Mouse (Mus musculus): ENCODE measurements around the gene Rapgef2. TPM values are rescaled to one million over a fixed set of nuclear protein-coding genes. Genes with fewer than 3 reads are reported as not detected.
"Not testable (repeated sequence)": the region's sequence is repeated elsewhere in the genome, so short reads cannot be mapped to it uniquely, and the experiment has no call there.

Gene Rapgef2
- polyA plus RNA-seq, 1 experiment, result 3.6 TPM

DNA sequence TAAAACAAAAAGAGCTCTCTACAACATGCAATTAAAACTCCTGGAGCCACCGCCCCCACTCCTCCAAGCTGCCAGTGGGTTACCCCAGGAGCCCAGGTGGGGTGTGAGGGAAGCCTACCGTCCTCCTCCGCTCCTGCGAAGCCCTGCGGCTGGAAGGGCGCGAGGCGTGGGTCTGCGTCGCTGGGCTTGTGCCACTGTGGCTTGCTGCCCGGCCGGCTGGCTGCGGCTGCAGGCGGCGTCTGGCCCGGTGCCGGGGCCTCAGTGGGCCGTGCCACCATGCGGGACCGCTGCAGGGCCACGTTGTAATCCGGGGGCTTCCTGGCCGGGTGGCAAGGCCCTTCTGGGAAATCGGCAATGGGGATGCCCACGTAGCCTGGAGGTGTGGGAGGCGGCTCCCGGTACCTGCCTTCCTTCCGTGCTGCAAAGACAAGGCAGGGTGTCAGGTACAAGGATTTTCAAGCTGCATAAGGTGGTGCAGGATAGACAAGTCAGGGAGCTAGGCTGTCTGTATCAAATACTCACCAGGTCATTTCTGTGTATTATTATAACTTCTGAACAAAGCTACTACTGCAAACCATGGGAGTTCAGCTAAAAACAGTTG lies 219.8 kb downstream of the Rapgef2 start:
- 94% methylated on average over 28 of the region's 28 CpGs for WGBS
- no peak for DNase-seq (ENCODE audit: low read depth, low spot score)

DNA sequence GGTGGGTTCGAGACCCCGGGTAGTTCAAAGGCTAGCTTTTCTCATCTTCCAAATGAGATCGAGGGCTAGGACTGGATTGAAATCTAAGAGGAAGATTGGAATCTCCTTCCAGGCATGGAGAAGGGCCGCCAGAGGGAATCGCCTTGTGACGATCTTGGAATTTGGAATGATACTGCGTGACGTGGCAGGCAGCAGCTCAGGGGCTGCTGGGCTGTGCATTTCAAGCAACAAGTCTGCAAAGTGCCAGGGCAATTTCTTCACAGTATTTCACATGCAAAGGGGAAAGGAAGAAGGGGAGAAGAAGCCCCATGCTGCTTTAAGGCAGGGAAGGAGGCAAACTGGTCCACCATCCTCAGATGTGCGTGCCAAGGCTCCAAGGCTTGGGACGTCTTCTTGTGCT lies 222.2 kb downstream of the Rapgef2 start:
- DNase-seq (ENCODE audit: low read depth, low spot score), result no peak
- WGBS, result 97% methylated on average over 10 of the region's 10 CpGs

DNA sequence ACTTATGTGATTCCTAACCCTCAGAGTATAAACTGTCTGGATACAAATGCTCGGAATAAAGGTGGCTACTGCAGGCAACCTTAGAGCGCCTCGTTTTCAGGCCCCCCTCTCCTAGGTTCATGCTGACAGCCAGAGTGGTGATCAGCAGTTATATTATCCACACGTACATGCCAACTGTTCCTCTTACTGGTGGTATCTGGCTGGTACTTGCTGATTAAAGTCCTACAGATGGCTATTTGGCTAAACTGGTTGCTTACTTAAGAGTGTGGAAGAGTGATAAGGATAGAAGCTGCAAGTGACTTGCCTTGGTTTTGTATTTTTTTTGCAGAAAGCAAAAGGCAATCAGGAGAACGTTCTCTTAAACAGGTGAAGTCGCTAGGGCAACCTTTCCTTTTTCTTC lies 224.9 kb downstream of the Rapgef2 start:
- DNase-seq (ENCODE audit: low read depth, low spot score), result no peak
- WGBS, result 89% methylated on average over 6 of the region's 6 CpGs

DNA sequence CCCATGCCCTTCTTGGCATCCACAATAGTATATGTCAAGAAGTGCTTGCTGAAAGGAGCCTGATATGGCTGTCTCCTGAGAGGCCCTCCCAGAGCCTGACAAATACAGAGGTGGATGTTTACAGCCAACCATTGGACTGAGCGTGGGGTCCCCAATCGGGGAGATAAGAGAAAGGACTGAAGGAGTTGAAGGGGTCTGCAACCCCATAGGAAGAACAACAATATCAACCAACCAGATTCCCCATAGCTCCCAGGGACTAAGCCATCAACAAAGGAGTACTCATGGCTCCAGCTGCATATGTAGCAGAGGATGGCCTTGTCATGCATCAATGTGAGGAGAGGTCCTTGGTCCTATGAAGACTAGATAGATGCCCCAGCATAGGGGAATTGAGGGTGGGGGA lies 227.8 kb downstream of the Rapgef2 start:
- 88% methylated on average over 2 of the region's 2 CpGs for WGBS
- not testable (repeated sequence) for DNase-seq (ENCODE audit: low read depth, low spot score)

DNA sequence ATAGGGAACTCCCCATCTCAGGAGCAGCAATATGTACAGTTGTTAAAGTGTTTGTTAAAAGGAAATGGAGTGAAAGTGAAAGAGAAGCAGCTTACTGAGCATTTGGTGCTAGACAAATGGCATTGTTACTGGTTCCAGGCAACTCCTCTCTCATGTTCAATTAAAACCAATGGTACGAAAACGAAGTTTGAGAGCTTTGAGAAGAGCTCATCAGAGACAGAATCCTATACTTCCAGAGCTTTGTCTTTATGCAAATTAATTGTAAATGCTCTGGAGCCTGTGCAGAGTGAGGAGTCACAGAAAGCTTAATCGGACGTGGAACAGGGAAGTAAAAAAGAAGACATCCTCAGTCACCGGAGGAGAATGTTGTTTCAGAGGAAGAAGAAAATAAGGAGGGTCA lies 241.1 kb downstream of the Rapgef2 start:
- WGBS, result 83% methylated on average over 5 of the region's 5 CpGs
- no peak for DNase-seq (ENCODE audit: low read depth, low spot score)

DNA sequence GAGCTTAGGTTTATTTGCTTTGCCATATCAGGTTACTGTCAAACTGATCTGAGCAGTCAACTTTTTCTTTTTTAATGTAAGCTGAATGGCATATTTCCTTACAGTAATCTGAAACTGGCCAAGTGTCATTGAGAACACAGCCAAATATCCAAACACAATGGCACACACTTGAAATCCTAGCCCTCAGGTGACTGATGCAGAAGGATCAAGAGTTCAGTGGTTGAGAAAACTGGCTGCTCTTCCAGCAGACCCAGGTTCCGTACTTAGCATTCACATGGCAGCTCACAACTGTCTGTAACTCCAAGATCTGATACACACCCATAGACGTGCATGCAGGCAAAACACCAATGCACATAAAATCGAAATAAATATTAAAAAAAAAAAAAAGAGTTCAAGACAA lies 243.3 kb downstream of the Rapgef2 start:
- no peak for DNase-seq (ENCODE audit: low read depth, low spot score)
- WGBS, result 78% methylated on average over 3 of the region's 3 CpGs

DNA sequence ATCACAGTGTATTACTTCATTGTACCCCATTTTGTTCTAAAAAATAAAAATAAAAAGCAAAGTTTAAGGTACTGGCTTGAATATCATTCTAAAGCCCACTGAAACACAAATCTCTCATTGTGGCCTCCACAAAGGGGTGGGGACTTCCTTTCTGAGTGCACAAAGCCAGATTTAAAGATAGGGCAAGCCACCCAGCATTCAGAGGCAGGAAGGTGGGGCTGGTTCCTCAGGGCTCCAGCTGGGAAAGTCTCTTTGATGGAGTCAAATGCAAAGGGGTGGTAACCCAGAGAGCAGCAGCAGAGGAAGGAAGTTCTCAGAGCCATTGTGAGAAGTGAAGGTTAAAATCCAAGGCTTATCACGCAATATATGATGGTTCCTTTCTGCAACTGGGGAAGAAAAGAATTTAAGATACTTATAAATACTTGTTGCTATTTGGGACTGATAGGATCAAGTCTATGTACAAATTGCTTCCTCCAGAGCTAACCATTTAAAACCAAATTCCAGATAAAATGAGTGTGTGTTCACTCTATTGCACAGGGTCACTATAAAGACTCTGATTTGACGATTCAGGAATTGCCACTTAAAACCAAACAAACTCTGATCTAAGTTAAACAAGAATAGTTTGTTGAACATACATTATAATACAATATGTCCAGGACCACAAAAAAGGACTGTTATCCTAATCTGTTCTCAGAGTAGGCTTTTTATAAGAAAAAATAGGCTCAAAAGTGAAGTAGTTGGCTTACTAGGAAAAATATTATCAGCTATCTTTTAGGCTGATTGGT lies 246.5 kb downstream of the Rapgef2 start:
- 38% methylated on average over 2 of the region's 2 CpGs for WGBS
- no peak for DNase-seq (ENCODE audit: low read depth, low spot score)

DNA sequence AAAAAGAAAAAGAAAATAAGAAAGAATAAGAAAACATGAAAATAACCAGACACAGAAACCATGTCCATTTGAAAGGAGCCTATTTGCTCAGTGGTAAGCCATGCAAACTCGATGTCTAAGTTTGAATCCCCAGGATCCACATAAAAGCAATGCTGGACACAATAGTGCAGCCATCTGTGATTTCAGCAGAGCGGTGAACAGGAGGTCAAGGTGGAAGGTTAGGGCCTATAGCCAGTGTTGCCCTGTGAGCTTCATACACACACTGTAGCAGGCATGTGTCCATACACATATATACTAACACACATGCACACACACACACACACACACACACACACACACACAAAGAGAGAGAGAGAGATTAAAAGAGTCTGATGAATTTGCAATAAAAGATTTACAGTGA lies 247.3 kb downstream of the Rapgef2 start:
- no peak for DNase-seq (ENCODE audit: low read depth, low spot score)
- WGBS, result 92% methylated on average over 2 of the region's 2 CpGs

DNA sequence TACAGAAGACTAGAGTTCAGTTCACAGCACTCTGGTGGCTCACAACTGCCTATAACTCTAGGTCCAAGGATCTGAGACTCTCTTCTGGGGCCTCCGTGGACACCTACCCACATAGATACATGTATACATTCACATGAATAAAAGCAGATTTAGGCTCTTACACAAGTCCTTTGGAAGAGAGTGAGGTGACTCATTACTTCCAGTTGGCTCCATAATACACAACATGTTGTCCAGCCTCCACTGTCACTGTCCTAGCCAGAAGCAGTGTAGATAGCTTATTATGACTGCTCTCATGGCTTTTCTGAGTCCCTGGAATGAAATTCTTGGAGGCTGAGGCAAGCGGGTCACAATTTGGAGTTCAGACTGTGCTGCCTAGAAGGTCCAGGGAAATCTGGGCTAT lies 251.9 kb downstream of the Rapgef2 start:
- WGBS, result 90% methylated on average over 2 of the region's 2 CpGs
- no peak for DNase-seq (ENCODE audit: low read depth, low spot score)

DNA sequence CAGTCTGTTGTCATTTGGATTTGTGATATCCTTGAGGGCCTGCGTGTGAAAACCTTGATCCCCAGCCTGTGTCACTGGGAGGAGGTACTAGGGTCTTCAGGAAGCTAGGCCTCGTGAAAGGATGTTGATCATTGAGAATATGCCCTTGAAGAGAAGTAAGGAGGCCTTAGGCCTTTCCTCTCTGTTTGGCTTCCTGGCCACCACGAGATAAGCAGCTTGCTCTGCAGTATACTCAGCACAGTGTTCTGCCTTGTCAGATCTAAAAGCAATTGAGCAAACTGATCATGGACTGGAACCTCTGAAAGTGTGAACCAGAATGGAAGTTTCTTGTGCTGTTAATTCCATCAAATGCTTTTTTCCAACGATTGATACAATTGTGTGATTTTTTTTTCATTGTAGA lies 255.5 kb downstream of the Rapgef2 start:
- 73% methylated on average over 4 of the region's 4 CpGs for WGBS

DNA sequence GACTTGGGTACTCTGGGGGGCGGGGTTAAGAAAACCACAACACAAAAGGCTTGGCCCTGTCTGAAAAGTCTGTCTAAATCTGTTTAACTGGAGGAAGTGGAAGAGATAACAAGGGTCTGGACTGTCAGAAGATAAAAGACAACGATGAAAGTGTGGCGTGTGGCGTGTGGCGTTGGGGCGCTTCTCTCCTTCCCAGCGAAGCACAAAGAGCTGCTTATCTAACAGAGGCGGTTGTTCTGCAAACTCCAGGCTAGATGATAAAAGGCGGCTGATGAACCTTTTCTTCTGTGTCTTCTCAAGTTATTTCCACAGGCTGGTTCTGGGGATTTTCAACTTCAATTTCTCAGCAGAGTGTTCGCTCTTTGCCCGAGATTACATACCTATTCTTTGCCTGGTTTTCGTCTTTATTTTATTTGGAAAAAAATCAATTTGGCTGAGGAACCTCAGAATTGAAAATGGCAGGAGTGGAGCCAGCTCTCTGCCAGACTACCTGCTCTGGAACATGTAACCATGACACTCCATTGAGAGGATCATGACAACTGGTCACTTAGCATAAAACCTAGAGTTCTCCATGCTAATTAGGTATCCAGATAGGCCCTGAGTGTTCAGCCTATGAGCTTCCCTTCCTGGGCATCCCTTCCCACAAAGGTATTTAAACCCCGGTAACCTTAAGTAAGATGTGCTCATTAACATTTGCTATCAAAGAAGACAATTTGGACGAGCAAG lies 258.0 kb downstream of the Rapgef2 start:
- WGBS, result 67% methylated on average over 14 of the region's 14 CpGs
- no peak for DNase-seq (ENCODE audit: low read depth, low spot score)

More for the DNA sequence above, 255.5 kb downstream of the Rapgef2 start:
- no peak for DNase-seq (ENCODE audit: low read depth, low spot score)

DNA sequence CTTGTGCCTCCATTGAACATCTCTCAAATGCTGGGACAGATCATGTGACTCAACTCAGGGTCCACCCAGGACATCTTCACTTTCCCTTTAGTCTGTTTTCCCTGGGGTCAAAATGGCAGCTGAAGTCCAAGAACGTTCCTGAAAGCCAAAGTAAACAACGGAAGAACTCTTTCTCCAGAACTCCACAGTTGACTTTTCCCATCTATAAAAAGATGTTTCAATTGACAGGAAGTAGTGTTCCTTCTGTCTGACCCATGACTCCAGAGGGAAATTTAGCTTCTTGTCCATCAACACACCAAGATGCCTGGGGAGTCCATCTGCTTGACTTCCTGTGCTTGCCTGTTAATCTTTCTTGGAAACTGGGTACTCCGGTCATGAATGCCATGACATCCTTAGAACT lies 260.3 kb downstream of the Rapgef2 start:
- DNase-seq (ENCODE audit: low read depth, low spot score), result no peak

DNA sequence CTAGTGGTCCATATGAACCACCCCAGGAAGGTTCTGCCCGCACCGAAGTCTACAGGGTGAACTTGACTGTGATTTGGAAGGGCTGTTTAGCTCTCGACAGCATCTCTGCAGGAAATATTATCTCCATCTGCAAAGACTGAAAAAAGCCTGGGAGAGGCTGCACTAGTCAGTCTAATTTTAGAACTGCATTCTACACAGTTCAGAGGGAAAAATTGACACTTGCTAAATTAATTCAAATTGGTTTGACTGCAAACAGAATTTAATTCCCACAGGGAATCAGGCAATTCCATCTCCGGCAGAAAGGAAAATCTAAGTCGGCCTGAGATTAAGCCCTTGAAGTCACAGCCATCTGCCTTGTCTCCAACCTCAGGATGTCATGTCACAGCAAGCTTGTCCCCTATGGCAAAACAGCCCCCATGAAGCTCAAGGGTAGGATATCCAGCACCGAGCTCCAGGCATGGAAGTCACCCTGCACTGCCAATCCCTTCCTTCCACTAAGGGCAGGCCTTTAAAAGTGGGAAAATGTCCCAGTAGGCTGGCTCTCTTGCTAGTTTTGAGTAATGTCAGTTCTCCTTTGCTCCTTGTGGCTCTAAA lies 262.5 kb downstream of the Rapgef2 start:
- no peak for DNase-seq (ENCODE audit: low read depth, low spot score)
- WGBS, result 85% methylated on average over 6 of the region's 6 CpGs

More for the DNA sequence above, 260.3 kb downstream of the Rapgef2 start:
- 62% methylated on average over 3 of the region's 3 CpGs for WGBS

DNA sequence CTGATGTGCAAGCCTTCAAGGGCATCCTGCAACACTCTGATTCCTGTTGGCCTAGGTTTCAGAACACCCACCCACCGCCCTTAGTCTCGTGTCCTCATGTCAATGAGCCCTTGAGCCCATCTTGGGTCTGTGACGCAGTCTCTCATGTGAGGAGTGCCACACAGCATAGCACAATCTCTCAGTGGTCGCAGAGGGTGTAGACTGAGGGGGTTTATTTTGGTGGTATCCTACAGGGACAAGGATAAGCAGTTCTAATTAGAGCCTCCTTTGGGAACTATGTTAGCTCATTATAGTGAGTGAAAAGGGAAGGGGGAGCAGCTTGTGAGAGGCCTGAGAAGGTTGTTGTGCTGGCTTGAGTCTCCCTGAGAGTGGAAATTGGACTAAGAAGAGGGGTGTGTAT lies 263.6 kb downstream of the Rapgef2 start:
- WGBS, result 80% methylated on average over 4 of the region's 4 CpGs
- no peak for DNase-seq (ENCODE audit: low read depth, low spot score)

DNA sequence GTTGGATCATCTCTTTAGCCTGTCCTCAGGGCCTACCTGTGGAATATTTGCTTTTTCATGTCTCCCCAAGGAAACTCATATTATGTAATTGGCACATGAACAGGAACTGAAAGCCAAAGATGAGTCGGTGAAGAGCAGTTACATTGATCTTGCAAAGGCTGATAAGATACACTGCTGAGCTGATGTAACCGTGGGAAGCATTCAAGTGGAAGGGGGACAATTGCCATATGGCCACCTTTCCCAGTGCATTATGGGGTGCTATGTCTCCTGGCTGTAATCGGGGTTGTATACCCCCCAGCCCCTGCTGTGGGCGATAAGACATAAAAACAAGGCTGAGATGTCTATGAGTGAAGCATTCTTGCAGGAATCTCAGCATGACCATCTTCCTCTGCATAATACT lies 268.9 kb downstream of the Rapgef2 start:
- 87% methylated on average over 4 of the region's 4 CpGs for WGBS
- DNase-seq (ENCODE audit: low read depth, low spot score), result no peak

DNA sequence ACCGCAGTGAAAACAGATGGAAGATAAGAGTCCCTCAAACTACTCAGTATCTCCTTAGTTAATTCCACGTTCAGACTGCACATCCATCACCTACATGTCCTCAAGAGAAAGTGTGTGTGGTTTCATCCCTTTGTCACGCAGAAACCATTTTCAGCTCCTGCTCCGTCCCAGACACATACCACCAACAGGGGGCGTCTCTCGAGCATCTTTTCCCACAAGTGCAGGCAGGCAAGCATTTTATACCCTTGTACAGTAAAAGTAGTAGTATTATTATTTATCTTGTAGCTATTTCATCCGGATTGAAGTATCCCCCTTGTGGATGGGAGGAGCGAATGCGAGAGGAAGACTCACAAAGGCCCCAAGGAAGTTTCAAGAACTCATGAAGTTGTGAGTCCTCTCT lies 269.5 kb downstream of the Rapgef2 start:
- no peak for DNase-seq (ENCODE audit: low read depth, low spot score)
- WGBS, result 80% methylated on average over 9 of the region's 9 CpGs

DNA sequence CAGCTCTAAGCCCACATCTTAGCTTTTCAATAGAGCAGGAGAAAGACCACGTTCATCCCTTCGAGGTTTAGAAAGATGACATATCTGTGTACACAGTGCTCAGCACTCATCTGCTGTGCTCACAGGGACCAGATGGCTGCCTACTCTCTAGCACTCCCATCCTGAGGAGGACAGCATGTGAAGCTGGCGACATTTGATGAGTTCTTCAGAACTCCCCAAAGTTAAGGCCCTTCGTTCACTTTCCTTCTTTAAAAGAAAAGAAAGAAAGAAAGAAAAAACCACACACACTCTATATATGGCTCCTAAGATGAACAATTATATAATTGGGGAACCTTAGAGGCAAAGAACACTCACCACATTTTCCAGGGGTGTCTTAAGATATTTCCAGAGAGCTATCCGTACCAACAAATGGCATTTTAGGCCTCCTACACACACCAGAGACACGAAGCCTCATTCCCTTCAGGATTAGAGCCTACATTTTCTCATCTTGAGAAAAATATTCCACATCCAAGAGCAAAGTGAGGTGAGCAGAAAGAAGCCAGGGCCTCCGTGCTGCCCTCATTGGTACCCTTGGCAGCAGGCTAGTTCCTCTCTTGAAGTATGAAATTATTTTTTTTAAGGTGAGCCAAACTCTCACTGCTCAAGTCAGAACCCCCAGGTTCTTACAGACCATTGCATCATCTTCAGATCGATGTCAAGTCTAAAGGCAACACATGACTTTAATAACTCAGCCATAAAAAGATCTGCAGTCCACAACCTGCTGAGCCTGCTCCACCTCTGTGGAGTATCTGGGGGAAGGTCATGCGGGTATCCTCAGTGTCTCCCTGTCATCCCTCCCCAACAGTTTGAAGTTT lies 270.5 kb downstream of the Rapgef2 start:
- WGBS, result 77% methylated on average over 9 of the region's 9 CpGs
- no peak for DNase-seq (ENCODE audit: low read depth, low spot score)
